Mouse (Mus musculus): ENCODE results near the gene Mtmr2. TPM values are rescaled to one million over a fixed set of nuclear protein-coding genes. Genes with fewer than 3 reads are reported as not detected.

Mtmr2 gene
- total and polyA plus RNA-seq, 3 experiments = 19.7 to 42.6 (median 34.7) TPM

GRCm38 (mm10) chr9:13825896-13826295 lies 77.7 kb downstream of the Mtmr2 start:
- peak overlapping the region; percentile 91; the same call in 1 of the 2 replicates for H3K4me2 ChIP-seq (ENCODE audit: insufficient read depth, low read depth, poor library complexity, severe bottlenecking)
- peak overlapping the region; percentile 76 to 83 (median 80) for H3K4me3 ChIP-seq (replicated peaks in 1 of 3; ENCODE audit: low read depth in 2 of 3, low read length in 2 of 3, poor library complexity in 1 of 3)
- no peak for DNase-seq (ENCODE audit: extremely low read depth)
- in situ Hi-C loops (cut with MboI; ENCODE audit: low pct_ligation_motif_present, low pct_unique_long_range_greater_than_20kb, low sequenced_read_pairs) = no loop called here
- dilution Hi-C loops (cut with MboI; ENCODE audit: extremely low pct_ligation_motif_present, extremely low pct_unique_long_range_greater_than_20kb, low sequenced_read_pairs) = no loop called here
- H3K79me2 ChIP-seq (replicated peaks; ENCODE audit: control insufficient read depth, extremely low read depth, insufficient read depth, poor library complexity, severe bottlenecking) = peaks cover 46% of the 10 kb centered on the region
- H3K9ac ChIP-seq (ENCODE audit: insufficient read depth, low read depth) = peak overlapping the region; percentile 51
- H3K36me3 ChIP-seq (replicated peaks in 1 of 2; ENCODE audit: control insufficient read depth in 1 of 2, insufficient read depth in 1 of 2, low read length in 1 of 2) = peaks cover 11 to 27% of the 10 kb centered on the region in 2 experiments
- H3K27ac ChIP-seq (ENCODE audit: insufficient read depth, low read depth) = no peak overlapping the region
- no peaks in the 10 kb centered on the region for H3K27me3 ChIP-seq (replicated peaks)
- TF ChIP-seq NRF1 (IDR thresholded peaks at IDR 0.05; ENCODE audit: low read depth, low read length) (no peak), GABPA (IDR thresholded peaks at IDR 0.05; ENCODE audit: insufficient replicate concordance, low read depth, low read length) (no peak), BHLHE40 (IDR thresholded peaks at IDR 0.05; ENCODE audit: low read depth, low read length) (no peak), IRF4 (IDR thresholded peaks at IDR 0.05; ENCODE audit: low read depth, low read length) (no peak), POLR2AphosphoS2 (IDR thresholded peaks at IDR 0.05; ENCODE audit: low read depth, low read length) (no peak), SIN3A (IDR thresholded peaks at IDR 0.05; ENCODE audit: low read length) (no peak), JUN (IDR thresholded peaks at IDR 0.05; ENCODE audit: insufficient read depth, low read depth, low read length) (no peak), NELFE (IDR thresholded peaks at IDR 0.05; ENCODE audit: low read depth, low read length) (no peak), EP300 (IDR thresholded peaks at IDR 0.05; ENCODE audit: low read length) (no peak)
- peaks cover 10 to 51% of the 10 kb centered on the region in 2 experiments for H3K4me1 ChIP-seq (ENCODE audit: control insufficient read depth in 1 of 2, insufficient read depth in 2 of 2)
- no peaks in the 10 kb centered on the region for H3K9me3 ChIP-seq (replicated peaks; ENCODE audit: low read length)

- peak overlapping the region; percentile 53 for H3K27ac ChIP-seq (ENCODE audit: insufficient read depth, low read depth)
- H3K36me3 ChIP-seq (replicated peaks in 1 of 2; ENCODE audit: control insufficient read depth in 1 of 2, insufficient read depth in 1 of 2, low read length in 1 of 2) = peaks cover 12 to 27% of the 10 kb centered on the region in 2 experiments
- H3K79me2 ChIP-seq (replicated peaks; ENCODE audit: control insufficient read depth, extremely low read depth, insufficient read depth, poor library complexity, severe bottlenecking) = peaks cover 46% of the 10 kb centered on the region
- in situ Hi-C loops (cut with MboI; ENCODE audit: low pct_ligation_motif_present, low pct_unique_long_range_greater_than_20kb, low sequenced_read_pairs) = no loop called here
- 0 out of 2 replicates have a peak, but pooled peaks have one; percentile 46 for TF ChIP-seq CHD1 (IDR thresholded peaks at IDR 0.05; ENCODE audit: low read depth, low read length)
- no peak for TF ChIP-seq CTCF (conservative IDR thresholded peaks at IDR 0.05 in 1 of 2, IDR thresholded peaks at IDR 0.05 in 1 of 2; ENCODE audit: low read depth in 2 of 2, low read length in 2 of 2)
- peak; percentile 84 for TF ChIP-seq MYC (IDR thresholded peaks at IDR 0.05; ENCODE audit: low read depth, low read length)
- peak; percentile 75; the same call in 1 of the 2 replicates for TF ChIP-seq MXI1 (IDR thresholded peaks at IDR 0.05; ENCODE audit: low read depth, low read length)
- TF ChIP-seq SIN3A (IDR thresholded peaks at IDR 0.05; ENCODE audit: low read length) = peak; percentile 22; the same call in 1 of the 2 replicates
- peak; percentile 69; the same call in 1 of the 2 replicates for TF ChIP-seq RCOR1 (conservative IDR thresholded peaks at IDR 0.05; ENCODE audit: low read depth, low read length)
- TF ChIP-seq CHD2 (IDR thresholded peaks at IDR 0.05; ENCODE audit: low read length) = no peak
- no peak for TF ChIP-seq RAD21 (IDR thresholded peaks at IDR 0.05; ENCODE audit: low read depth, low read length)
- peak; percentile 71 for TF ChIP-seq USF2 (conservative IDR thresholded peaks at IDR 0.05; ENCODE audit: low read depth, low read length)
- no peak for TF ChIP-seq ZC3H11A (IDR thresholded peaks at IDR 0.05; ENCODE audit: low read depth, low read length)
- TF ChIP-seq EP300 (IDR thresholded peaks at IDR 0.05; ENCODE audit: low read length) = 0 out of 2 replicates have a peak, but pooled peaks have one; percentile 14
- TF ChIP-seq SMC3 (IDR thresholded peaks at IDR 0.05; ENCODE audit: low read depth, low read length) = no peak
- peak; percentile 82 for TF ChIP-seq MAX (IDR thresholded peaks at IDR 0.05; ENCODE audit: low read length)
- TF ChIP-seq BHLHE40 (IDR thresholded peaks at IDR 0.05; ENCODE audit: low read depth, low read length) = peak; percentile 94
- peak; percentile 82 for TF ChIP-seq USF1 (IDR thresholded peaks at IDR 0.05; ENCODE audit: low read depth, low read length)
- no peaks in the 10 kb centered on the region for H3K27me3 ChIP-seq (replicated peaks)
- DNase-seq (ENCODE audit: extremely low read depth) = peak; percentile 59
- peak overlapping the region; percentile 51 for H3K9ac ChIP-seq (ENCODE audit: insufficient read depth, low read depth)
- dilution Hi-C loops (cut with MboI; ENCODE audit: extremely low pct_ligation_motif_present, extremely low pct_unique_long_range_greater_than_20kb, low sequenced_read_pairs) = no loop called here
- H3K4me2 ChIP-seq (ENCODE audit: insufficient read depth, low read depth, poor library complexity, severe bottlenecking) = peak overlapping the region; percentile 32; the same call in 1 of the 2 replicates
- H3K4me1 ChIP-seq (ENCODE audit: control insufficient read depth in 1 of 2, insufficient read depth in 2 of 2) = peaks cover 8 to 51% of the 10 kb centered on the region in 2 experiments
- no peaks in the 10 kb centered on the region for H3K9me3 ChIP-seq (replicated peaks; ENCODE audit: low read length)
- H3K4me3 ChIP-seq (replicated peaks in 1 of 3; ENCODE audit: low read depth in 2 of 3, low read length in 2 of 3, poor library complexity in 1 of 3) = peak overlapping the region; percentile 76 to 83 (median 80)
Observed at GRCm38 (mm10) chr9:13826391-13826805, 78.2 kb downstream of the Mtmr2 start.

All from CH12.LX (cell line).